Mouse (Mus musculus): ENCODE data around the gene Rarg.

DNA sequence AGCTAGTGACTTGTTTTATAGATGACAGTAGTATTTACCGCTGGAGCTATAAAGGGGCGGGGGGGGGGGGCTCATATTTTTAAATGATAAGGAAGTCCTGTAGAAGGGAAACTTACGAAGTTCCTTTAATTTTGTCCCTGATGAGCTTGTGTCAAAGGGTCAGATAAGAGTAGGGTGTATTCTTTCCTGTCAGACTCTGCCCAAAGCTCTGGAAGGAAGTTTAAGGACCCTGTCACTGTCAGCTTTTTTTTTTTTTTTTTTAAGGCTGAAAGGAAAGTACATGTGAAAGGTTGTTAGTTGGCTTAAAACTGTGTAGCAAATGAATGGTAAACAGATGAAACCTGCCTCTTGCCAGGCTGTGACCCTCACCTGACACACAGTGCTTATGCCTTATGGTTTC lies 26.3 kb upstream of the Rarg start:
- TF ChIP-seq CTCF (conservative IDR thresholded peaks at IDR 0.05; ENCODE audit: low read length), result no peak
- TF ChIP-seq POU5F1 (IDR thresholded peaks at IDR 0.05; ENCODE audit: borderline replicate concordance, low read length), result no peak
- no peak for TF ChIP-seq NANOG (IDR thresholded peaks at IDR 0.05; ENCODE audit: borderline replicate concordance, low read length)

Measured in E14TG2a.4 (cell line).